Mouse (Mus musculus) C2C12 (cell line): ENCODE data around the gene Htr2b. TPM values are rescaled to one million over a fixed set of nuclear protein-coding genes. Genes with fewer than 3 reads are reported as not detected.

Source experiments
- H3K27me3 ChIP-seq: one replicate; pipeline ENCODE4 v1.6.1; 2011; ENCODE audit not compliant: control insufficient read depth, insufficient read depth, insufficient read length
- H3K36me3 ChIP-seq: one replicate; pipeline ENCODE4 v1.6.1; 2011; ENCODE audit not compliant: control insufficient read depth, insufficient read depth
- H3K4me3 ChIP-seq: one replicate; pipeline ENCODE4 v1.5.1; 2011; ENCODE audit warnings: mild to moderate bottlenecking, control low read depth; ENCODE audit not compliant: poor library complexity, insufficient read depth, severe bottlenecking
- H3K79me2 ChIP-seq: one replicate; pipeline ENCODE4 v1.6.1; 2011; ENCODE audit not compliant: control insufficient read depth, insufficient read depth
- H3K79me3 ChIP-seq: one replicate; pipeline ENCODE4 v1.6.1; 2011; ENCODE audit warnings: low read depth, control low read depth
- H3ac ChIP-seq: one replicate; pipeline ENCODE3; 2011; ENCODE audit warnings: low read depth; ENCODE audit not compliant: control insufficient read depth, insufficient read length
- CEBPB ChIP-seq: IDR thresholded peaks from one replicate; pipeline ENCODE4 v1.6.1; 2011; ENCODE audit warnings: low read depth, mild to moderate bottlenecking, control low read depth, moderate library complexity
- CTCF ChIP-seq: IDR thresholded peaks from one replicate; pipeline ENCODE4 v1.5.1; 2011; ENCODE audit not compliant: control insufficient read depth, insufficient read depth, insufficient read length
- FOSL1 ChIP-seq: IDR thresholded peaks from one replicate; pipeline ENCODE4 v1.8.0; 2011; ENCODE audit warnings: mild to moderate bottlenecking, low read length; ENCODE audit not compliant: poor library complexity, insufficient read depth, severe bottlenecking
- MAX ChIP-seq: IDR thresholded peaks from one replicate; pipeline ENCODE4 v1.6.1; 2011; ENCODE audit warnings: mild to moderate bottlenecking, control low read depth
- MYOD1 ChIP-seq: IDR thresholded peaks from one replicate; pipeline ENCODE4 v1.6.1; 2011; ENCODE audit warnings: low read depth; ENCODE audit not compliant: control insufficient read depth, insufficient read length
- MYOG ChIP-seq: IDR thresholded peaks from one replicate; pipeline ENCODE4 v1.6.1; 2011; ENCODE audit not compliant: control insufficient read depth, insufficient read length; ENCODE audit errors: extremely low read depth
- USF1 ChIP-seq: IDR thresholded peaks from one replicate; pipeline ENCODE4 v1.6.1; 2011; ENCODE audit warnings: low read depth, mild to moderate bottlenecking, control low read depth, moderate library complexity
- polyA plus RNA-seq: library from polyadenylated mRNA; unstranded; fragments of >200 nt; fragmentation: generic; extraction: Trizol; gene quantifications from one replicate; pipeline ENCODE4 v1.2.1, GENCODE M21; 2012; ENCODE audit warnings: missing spikeins

Htr2b gene
- polyA plus RNA-seq, 1 experiment, result 0.14 TPM

DNA sequence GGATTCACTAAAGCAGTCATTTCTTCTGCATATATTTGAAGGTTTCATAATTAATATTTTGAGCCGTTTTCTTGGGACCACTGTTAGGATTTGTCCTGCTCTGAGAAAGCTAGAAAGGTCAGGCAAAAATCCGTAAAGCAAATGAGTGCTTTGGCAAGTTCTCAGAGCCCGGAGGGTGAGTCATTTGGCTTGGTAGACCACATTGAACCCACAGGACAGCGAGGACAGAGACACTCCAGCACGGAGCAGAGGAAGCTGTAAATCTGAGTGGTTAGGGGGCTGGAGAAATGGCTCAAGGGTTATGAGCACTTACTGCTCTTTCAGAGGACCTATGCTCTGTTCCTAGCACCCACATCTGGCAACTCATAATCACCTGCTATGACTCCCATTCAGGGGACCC, 35.8 kb upstream of the Htr2b start:
- Histone ChIP-seq H3K79me2 (no peaks in the 10 kb centered on the region), H3K36me3 (peaks cover 6% of the 10 kb centered on the region), H3K79me3 (no peaks in the 10 kb centered on the region), H3K4me3 (no peak overlapping the region), H3K27me3 (no peaks in the 10 kb centered on the region), H3ac (no peak overlapping the region)
- no peak for TF ChIP-seq USF1
- peak; percentile 87 for TF ChIP-seq FOSL1
- TF ChIP-seq MAX, result peak; percentile 68
- TF ChIP-seq MYOD1, result no peak
- no peak for TF ChIP-seq MYOG

- no peak overlapping the region for H3K4me3 ChIP-seq
- no peaks in the 10 kb centered on the region for H3K79me2 ChIP-seq
- no peaks in the 10 kb centered on the region for H3K27me3 ChIP-seq
- no peak overlapping the region for H3ac ChIP-seq
- TF ChIP-seq MAX (no peak), MYOG (no peak), CEBPB (no peak), MYOD1 (peak; percentile 23), CTCF (no peak), USF1 (no peak), FOSL1 (no peak)
- H3K79me3 ChIP-seq, result no peaks in the 10 kb centered on the region
- peaks cover 6% of the 10 kb centered on the region for H3K36me3 ChIP-seq
Measured at GRCm38 (mm10) chr1:86146293-86146692, 34.5 kb upstream of the Htr2b start.

DNA sequence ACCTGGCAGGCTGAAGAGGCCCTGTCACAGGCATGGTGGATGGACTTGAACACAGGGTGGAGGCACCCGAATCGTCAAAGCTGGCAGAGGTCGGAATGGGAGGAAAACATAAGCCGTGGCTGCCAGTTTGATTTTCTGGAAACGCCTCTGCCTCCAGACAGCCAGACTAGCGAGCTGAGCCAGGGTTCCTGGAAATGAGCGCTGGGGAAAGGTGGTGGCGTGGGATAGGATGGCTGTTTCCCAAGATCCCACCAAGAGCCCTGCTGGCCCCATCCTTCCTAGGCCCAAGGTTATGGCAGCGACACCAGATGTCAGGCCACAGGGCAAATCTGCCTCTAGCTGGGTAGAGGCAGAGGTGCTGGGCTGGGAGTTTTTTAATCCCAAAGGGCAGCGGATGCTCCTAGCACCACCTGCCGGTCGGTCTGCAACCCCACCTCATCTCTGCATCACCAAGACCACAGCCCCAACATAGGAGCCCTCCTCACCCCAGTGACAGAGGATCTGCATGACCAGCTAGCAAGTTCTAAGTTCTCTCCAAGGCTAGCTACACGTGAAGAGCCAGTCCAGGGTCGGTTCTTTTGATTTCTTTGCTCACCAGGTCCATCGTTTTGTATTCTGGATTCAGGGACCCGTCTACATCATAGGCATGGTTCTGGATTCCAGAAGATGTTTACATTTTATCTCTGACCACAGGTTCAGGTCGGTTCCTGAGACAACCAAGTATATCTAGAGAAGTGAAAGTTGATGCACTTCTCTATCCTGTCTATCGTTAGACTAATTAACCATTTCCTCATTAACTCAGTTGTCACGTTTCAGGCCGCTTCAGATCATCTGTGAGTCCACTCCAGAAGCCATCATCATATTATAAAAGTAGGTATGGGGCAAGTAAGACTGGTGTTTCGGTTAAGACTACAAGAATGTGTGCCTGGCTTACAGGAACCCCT, 32.5 kb upstream of the Htr2b start:
- Histone ChIP-seq H3K79me3 (no peaks in the 10 kb centered on the region), H3K36me3 (peaks cover 15% of the 10 kb centered on the region), H3K79me2 (no peaks in the 10 kb centered on the region), H3K27me3 (no peaks in the 10 kb centered on the region), H3K4me3 (no peak overlapping the region), H3ac (no peak overlapping the region)
- no peak for TF ChIP-seq CEBPB
- no peak for TF ChIP-seq USF1
- TF ChIP-seq CTCF, result no peak
- TF ChIP-seq MAX, result no peak
- no peak for TF ChIP-seq FOSL1
- TF ChIP-seq MYOD1, result no peak
- TF ChIP-seq MYOG, result no peak

GRCm38 (mm10) chr1:86143165-86143564, 31.4 kb upstream of the Htr2b start:
- Histone ChIP-seq H3K27me3 (no peaks in the 10 kb centered on the region), H3K36me3 (peaks cover 26% of the 10 kb centered on the region), H3K4me3 (no peak overlapping the region), H3K79me2 (no peaks in the 10 kb centered on the region), H3K79me3 (no peaks in the 10 kb centered on the region), H3ac (no peak overlapping the region)
- no peak for TF ChIP-seq MYOD1
- TF ChIP-seq MYOG, result no peak
- TF ChIP-seq MAX, result no peak
- TF ChIP-seq FOSL1, result no peak
- no peak for TF ChIP-seq CEBPB
- TF ChIP-seq CTCF, result no peak
- no peak for TF ChIP-seq USF1

DNA sequence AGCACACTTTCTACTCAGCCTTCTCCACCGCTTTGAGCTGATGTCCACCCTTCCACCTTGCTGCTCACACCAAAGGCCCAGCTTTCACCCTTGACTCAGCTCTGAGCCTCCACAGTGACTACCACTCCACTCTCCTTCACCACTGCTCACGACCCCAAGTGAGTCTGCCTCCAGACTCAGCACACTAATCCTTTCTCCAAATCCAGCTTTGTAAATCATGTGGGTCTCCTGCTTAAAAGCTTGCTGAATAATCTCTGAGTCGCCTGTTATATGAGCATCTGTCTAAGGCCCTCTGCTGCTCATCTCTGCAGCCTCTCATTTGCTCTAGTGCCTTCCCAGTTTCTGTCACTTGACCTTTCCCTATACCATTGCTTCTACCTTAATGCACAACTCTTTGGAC, 29.3 kb upstream of the Htr2b start:
- Histone ChIP-seq H3K79me2 (no peaks in the 10 kb centered on the region), H3K79me3 (no peaks in the 10 kb centered on the region), H3K36me3 (peaks cover 45% of the 10 kb centered on the region), H3K27me3 (no peaks in the 10 kb centered on the region), H3ac (no peak overlapping the region), H3K4me3 (no peak overlapping the region)
- TF ChIP-seq CTCF, result no peak
- no peak for TF ChIP-seq MAX
- no peak for TF ChIP-seq USF1
- TF ChIP-seq MYOG, result no peak
- TF ChIP-seq CEBPB, result no peak
- TF ChIP-seq MYOD1, result no peak
- no peak for TF ChIP-seq FOSL1
